Mouse (Mus musculus) erythroblast, adult 5-6 weeks (primary cell): ENCODE measurements around the gene Tsc22d3. TPM values are rescaled to one million over a fixed set of nuclear protein-coding genes. Genes with fewer than 3 reads are reported as not detected.
A peak's percentile ranks its signal among the peaks of the same experiment; 100 is the strongest.
"Not testable (repeated sequence)": the region's sequence is repeated elsewhere in the genome, so short reads cannot be mapped to it uniquely, and the experiment has no call there.

ENCODE experiments used
- ATAC-seq: replicated peaks from 2 replicates; pipeline ENCODE4 v1.8.0; 2016; ENCODE audit warnings: moderate number of reproducible peaks, mild to moderate bottlenecking, moderate TSS enrichment, inconsistent platforms; ENCODE audit not compliant: poor library complexity, low FRiP score, severe bottlenecking
- total RNA-seq, 2 experiments: library from RNA; stranded (forward) in 1 of 2; stranded (reverse) in 1 of 2; fragments of 150-400 nt in 1 of 2; fragments of 200-764, 138-1000 nt in 1 of 2; gene quantifications; 2 replicates each; pipeline versions ENCODE4 v1.2.3 to v1.2.4; 2015 to 2017; ENCODE audit warnings: low replicate concordance in 2 of 2

Gene Tsc22d3
- total RNA-seq, 2 experiments from 2014 or later: 12.7 to 14.6 TPM

GRCm38 (mm10) chrX:140567711-140568407, 32.6 kb downstream of the Tsc22d3 start:
- ATAC-seq: peak; percentile 96

DNA sequence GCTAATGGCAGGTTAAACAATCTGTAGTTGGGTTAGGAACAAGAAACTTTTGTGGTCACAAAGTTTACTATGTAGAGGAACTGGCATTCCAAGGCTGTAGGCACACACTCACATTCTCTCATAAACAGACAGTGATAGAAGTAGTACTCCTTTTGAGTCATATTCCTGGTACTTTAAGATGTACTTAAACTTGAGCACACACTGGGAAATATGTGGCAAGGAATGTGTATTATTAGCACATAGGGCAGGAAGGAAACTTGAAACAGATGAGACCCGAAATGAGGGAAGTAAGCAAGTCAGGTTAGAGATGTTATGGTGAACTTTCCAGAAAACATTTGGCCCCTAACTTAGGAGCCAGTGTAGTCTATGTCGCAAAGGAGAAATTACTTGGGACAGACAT, 34.7 kb downstream of the Tsc22d3 start:
- no peak for ATAC-seq

GRCm38 (mm10) chrX:140565212-140565611, 35.2 kb downstream of the Tsc22d3 start:
- ATAC-seq: no peak

- ATAC-seq: no peak
These were observed 35.7 kb downstream of the Tsc22d3 start for GRCm38 (mm10) chrX:140564777-140565176.

DNA sequence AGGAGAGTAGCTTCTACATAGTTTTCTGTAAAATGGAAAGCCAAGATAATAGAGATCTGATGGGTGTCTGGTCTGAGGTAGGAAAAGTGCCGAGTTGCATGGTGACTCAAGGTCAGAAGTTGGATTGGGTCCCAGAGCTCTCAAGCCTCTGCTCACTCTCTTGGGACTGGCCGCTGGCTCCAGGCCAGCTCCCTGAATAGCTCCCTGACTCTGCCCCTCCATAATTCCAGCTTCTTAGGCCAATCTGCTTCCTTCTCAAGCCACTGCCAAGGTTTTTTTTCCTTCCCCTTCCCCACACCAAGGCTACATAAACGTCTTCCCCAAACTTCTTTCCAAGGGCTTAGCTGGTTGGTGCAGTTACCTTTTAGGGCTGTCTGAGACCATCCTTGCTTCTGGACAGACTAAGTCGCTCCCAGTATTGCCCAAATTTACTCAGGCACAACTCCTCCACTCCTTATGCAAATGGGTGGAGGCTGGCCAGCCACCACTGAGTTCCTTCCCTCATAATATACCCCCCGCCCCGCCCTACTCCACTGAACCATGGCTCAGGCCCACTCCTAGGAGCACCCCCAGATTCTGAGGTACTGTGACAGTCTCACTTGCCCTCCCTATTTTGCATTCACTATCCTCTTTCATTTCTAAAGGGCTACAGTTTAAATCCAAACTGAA, 42.1 kb downstream of the Tsc22d3 start:
- ATAC-seq: no peak

DNA sequence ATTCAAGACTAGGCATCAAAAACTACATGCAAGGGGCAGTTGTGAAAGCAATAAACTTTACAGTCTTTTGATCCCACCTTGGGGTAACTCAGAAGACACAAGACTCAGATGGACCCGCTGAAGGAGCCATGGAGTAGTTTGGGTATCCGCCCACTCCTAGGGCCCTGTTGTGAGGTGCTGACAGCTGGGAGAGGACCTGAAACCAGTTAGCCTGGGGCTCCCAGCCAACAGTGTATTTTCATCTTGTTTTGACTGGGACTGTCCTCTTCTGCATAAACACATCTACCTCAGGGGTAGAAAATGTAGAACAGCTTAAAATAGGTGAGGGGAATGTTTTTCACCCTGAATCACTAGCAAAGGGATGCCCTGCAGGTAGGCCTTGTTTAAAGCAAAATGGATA, 44.5 kb downstream of the Tsc22d3 start:
- ATAC-seq: no peak

DNA sequence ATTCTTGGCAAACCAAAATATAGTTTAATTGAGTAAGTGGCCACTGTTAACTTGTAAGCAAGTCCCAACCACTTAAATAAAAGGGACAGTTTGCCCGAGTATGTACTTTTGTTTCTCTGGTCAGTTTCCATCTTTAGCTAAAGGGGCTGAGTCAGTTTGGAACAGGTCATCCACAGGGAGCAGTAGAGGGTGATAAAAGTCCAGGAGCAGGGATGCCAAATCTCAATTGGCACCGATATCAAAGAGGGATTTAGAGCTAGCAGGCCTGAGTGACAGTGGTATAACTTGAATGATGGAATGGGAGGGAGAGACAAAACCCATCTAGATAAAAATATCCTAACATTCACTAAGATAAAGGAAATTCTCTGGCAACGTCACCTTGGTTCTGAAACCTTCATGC, 45.0 kb downstream of the Tsc22d3 start:
- no peak for ATAC-seq

- no peak for ATAC-seq
These were observed 52.6 kb downstream of the Tsc22d3 start for GRCm38 (mm10) chrX:140547660-140548419.

- ATAC-seq: 0 out of 2 replicates have a peak, but pooled peaks have one; percentile 42
These were observed 55.7 kb downstream of the Tsc22d3 start for GRCm38 (mm10) chrX:140544737-140545136.

DNA sequence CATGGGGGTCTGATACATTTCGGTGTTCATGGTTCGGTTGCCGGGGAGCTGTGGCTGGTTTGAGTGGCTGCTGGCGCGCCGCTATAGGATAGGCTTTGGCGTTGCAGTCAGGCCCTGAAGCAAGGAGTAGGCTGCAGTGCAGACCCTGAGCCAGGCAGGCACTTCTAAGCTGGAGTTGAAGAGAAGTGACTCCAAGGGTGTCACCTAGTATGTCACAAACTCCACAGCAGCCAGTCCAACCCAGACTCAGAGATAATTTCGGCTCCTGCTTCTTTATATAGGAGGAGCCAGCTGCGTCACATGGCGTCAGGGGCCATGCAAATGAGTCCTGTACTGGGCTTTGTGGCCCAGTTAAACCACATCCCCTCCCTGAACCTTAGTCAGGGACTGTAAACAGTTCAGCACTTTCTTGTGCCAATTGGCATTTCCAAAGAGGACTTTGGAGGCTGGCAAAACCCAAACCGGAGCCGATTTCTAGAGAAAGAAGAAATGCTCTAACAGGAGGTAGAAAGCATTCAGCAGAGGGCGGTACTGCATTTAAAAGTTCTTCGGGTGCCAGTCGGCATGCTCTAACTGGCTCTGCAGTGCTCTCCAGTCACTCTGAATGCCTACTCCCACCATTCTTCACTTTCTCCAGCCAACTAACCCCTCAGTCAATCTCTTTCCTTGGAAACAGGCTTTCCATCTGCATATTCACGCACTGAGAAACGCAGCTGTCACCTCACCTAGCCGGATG, 57.4 kb downstream of the Tsc22d3 start:
- ATAC-seq: peak; percentile 95

GRCm38 (mm10) chrX:140542474-140542845, 58.0 kb downstream of the Tsc22d3 start:
- ATAC-seq: 0 out of 2 replicates have a peak, but pooled peaks have one; percentile 17

DNA sequence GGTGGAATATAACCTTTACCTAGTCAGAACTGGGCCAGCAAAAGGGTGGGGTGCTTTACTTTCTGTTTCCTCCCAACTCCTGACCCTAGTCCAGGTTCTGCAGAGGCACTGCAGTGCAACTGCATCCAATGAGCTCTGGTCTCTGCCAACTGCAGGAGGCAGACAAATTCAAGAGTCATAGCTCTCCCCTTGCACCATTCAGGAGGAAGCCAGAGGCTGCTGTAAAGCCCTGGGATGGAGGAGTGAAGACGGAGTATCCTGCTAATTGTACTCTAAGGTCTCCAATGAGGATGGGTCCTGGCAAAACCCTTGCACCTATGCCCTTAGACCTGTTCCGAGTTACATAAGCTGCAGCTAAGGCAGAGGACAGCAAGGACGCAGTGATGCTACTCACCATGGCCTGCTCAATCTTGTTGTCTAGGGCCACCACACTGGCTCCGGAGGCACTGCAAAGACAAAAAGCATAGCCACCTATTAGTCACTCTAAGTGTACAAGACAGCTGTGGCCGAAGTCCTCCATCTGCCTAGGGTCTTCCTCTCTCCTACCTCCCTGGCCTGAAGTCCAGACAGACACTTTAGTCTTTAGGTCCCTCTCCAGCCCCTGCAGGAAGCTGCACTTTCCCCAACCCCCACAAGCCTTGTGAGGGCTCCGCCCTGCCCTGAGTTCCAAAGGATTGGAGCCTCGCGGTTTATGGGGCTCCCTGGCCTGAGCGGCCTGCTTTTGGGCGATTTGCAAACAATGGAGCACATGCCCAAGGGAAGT, 58.6 kb downstream of the Tsc22d3 start:
- 0 out of 2 replicates have a peak, but pooled peaks have one; percentile 25 for ATAC-seq

DNA sequence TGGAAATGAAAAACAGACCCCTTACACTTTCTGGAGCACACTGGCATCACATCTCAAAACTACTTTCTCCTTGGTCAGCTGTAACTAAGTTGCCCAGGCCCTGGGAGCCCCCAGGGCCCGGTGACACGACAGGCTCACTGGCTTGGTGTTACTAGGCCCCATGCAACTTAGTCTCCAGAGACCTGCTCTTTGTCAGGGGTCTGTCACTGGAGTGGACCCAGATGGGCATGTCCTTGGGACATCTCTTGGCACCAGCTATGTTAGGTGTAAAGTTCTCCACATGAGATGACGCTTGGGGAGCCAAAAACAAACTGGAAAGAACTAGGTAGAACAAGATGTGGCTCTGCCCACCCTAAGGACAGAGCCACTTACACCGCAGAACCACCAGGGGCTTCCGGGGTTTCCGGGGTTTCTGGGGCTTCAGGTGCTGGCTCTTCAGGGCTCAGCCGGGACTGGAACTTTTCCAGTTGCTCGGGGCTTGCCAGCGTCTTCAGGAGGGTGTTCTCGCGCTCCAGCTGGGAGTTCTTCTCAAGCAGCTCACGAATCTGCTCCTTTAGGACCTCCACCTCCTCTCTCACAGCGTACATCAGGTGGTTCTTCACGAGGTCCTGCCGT, 59.9 kb downstream of the Tsc22d3 start:
- no peak for ATAC-seq

- ATAC-seq: not testable (repeated sequence)
These were observed 60.6 kb downstream of the Tsc22d3 start for GRCm38 (mm10) chrX:140539831-140540230.

DNA sequence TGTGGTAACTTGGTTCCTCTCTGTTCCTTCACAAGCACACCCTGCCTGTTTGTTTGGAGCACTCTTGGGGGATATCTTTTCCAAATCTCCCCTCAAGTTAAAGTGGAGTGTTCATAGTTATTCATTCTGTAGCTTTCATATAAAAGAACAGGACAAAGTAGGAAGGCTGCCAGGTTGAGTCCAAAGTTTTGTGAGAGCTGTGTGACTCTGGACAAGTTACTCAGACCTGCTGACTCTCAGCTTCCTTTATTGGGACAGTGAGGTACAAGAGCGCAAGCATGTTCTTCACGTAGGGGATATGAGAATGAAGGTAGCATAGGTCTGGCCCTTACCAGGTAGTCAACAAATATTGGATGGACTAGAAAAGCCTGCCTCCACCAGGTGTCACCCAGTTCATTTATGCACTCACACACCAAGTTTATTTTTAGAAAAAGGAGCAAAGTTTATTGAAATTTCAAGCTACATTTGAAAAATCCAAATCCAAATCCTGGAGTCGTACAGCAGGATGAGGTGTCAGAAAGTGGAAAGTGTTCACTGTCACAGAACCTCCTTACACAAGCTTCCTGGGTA, 61.3 kb downstream of the Tsc22d3 start:
- ATAC-seq: no peak

GRCm38 (mm10) chrX:140538649-140539048, 61.8 kb downstream of the Tsc22d3 start:
- ATAC-seq: no peak

DNA sequence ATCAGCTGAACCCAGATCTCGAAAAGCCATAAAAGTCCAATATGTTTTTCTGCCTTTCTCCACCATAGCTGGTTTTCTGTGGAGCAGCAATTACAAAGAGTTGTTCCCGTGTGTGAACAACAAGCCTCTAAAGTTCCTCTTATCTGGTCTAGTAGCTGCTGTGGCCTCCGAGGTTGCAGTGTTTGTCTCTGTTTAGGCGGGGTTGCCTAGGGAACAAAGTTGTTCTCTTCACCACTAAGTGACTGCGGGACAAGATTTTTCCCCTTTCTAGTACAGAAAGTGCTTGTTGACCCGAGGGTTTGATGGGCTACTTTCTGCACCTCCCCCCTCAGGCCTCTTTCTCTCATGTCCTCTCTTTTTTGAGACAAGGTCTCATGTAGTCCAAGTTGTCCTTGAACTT, 62.8 kb downstream of the Tsc22d3 start:
- ATAC-seq: no peak

GRCm38 (mm10) chrX:140535487-140535886, 65.0 kb downstream of the Tsc22d3 start:
- no peak for ATAC-seq

- no peak for ATAC-seq
These were observed 66.2 kb downstream of the Tsc22d3 start for GRCm38 (mm10) chrX:140534306-140534705.
